Mouse (Mus musculus): ENCODE data around the gene Efcab9. TPM values are rescaled to one million over a fixed set of nuclear protein-coding genes. Genes with fewer than 3 reads are reported as not detected.

Efcab9 gene
- polyA plus RNA-seq, 1 experiment from 2014 or later: not detected

DNA sequence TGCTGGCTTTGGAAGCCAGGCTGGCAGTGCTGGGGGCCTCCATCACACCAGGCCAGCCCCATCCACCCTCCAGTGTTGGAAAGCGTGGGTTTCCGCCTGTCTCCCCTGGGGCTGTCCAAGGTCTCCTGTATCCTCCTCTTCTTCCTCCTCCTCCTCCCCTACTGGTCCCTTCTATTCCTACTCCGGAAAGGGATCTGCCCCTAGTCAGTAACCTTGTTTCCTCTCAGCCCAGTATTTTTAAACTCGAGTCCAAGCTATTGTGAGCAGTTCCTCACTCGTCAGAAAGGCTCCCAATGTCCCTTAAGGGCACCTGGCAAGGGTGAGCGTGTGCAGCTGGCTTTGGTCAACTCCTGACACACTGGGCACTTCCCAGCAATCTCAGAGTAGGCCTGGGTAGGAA, 6.6 kb upstream of the Efcab9 start:
- Histone ChIP-seq H3K36me3 (ENCODE audit: inconsistent target) (no peaks in the 10 kb centered on the region), H3K27ac (no peak overlapping the region), H3K79me2 (ENCODE audit: inconsistent target) (peaks cover 91% of the 10 kb centered on the region), H3K4me3 (ENCODE audit: inconsistent target) (no peak overlapping the region)
- 58% methylated on average over 6 of the region's 6 CpGs for WGBS (ENCODE audit: missing documents)

DNA sequence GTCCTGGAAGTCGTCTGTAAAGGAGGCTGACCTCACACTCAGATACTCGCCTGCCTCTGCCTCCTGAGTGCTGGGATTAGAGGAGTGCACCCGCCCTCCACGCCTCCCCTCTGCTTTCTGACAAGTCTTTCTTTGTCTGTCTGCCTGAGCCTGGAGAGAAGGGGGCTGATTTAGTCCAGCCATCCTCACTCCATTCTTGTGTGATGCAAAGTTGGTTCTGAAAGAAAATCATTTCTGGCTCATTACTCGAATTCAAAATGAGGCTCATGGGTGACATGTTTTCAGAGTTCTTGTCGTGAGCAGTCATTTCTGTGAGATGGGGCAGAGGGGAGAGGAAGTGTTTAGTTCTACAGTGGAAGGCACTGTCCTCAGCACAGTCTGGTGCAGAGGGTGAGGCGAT, 5.1 kb upstream of the Efcab9 start:
- H3K27ac ChIP-seq: no peak overlapping the region
- 68% methylated on average over 7 of the region's 7 CpGs for WGBS (ENCODE audit: missing documents)
- H3K4me3 ChIP-seq (ENCODE audit: inconsistent target): no peak overlapping the region
- no peaks in the 10 kb centered on the region for H3K36me3 ChIP-seq (ENCODE audit: inconsistent target)
- H3K79me2 ChIP-seq (ENCODE audit: inconsistent target): peaks cover 86% of the 10 kb centered on the region

DNA sequence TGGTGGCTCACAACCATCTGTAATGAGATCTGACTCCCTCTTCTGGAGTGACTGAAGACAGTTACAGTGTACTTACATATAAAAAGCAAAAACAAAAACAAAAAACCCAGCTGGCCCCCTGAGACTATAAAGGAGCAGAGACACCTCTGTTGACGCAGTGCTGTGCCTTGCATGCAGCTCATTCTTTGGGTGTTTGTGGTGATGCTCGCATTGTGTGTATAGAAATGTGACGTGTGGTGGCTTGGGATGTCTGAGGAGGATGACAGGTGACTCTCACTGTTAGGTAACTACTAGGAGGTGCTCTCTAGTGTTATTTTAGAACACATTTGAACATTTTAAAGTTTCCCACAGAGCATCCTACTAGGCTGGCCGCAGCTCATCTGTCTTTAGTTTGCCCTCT, 3.8 kb upstream of the Efcab9 start:
- H3K36me3 ChIP-seq (ENCODE audit: inconsistent target): no peaks in the 10 kb centered on the region
- H3K79me2 ChIP-seq (ENCODE audit: inconsistent target): peaks cover 73% of the 10 kb centered on the region
- no peak overlapping the region for H3K27ac ChIP-seq
- no peak overlapping the region for H3K4me3 ChIP-seq (ENCODE audit: inconsistent target)
- WGBS (ENCODE audit: missing documents): 99% methylated on average over 4 of the region's 4 CpGs

DNA sequence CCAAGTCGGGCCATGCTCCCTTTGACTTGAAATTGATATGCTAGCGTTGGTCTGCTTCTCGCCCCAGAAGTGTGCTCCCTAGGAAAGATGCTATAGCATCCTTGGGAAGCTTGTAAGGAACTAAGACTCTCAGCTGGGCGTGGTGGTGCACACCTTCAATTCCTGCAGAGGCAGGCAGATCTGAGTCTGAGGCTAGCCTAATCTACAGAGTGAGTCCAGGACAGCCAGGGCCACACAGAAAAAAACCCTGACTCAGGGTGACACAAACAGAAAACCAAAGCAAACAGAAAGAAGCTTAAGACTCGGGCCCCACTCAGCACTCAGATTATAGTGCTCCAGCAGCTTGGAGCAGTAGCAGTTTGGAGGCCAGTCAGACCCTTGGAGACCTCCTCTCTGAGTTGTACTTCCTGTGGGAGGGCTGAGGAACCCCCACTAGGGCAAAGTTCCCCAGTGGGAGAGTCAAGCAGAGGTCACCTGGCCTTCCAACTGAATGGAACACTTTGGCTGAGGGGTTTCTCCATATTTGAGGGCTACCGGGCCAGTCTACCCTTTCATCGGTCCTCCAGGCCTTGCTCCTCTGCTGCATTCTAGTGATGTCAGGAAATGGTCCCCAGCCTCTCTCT, 2.7 kb upstream of the Efcab9 start:
- H3K79me2 ChIP-seq (ENCODE audit: inconsistent target): peaks cover 63% of the 10 kb centered on the region
- peak overlapping the region; percentile 91; the same call in 1 of the 2 replicates for H3K4me3 ChIP-seq (ENCODE audit: inconsistent target)
- no peaks in the 10 kb centered on the region for H3K36me3 ChIP-seq (ENCODE audit: inconsistent target)
- peak overlapping the region; percentile 69 for H3K27ac ChIP-seq
- WGBS (ENCODE audit: missing documents): 47% methylated on average over 7 of the region's 7 CpGs

DNA sequence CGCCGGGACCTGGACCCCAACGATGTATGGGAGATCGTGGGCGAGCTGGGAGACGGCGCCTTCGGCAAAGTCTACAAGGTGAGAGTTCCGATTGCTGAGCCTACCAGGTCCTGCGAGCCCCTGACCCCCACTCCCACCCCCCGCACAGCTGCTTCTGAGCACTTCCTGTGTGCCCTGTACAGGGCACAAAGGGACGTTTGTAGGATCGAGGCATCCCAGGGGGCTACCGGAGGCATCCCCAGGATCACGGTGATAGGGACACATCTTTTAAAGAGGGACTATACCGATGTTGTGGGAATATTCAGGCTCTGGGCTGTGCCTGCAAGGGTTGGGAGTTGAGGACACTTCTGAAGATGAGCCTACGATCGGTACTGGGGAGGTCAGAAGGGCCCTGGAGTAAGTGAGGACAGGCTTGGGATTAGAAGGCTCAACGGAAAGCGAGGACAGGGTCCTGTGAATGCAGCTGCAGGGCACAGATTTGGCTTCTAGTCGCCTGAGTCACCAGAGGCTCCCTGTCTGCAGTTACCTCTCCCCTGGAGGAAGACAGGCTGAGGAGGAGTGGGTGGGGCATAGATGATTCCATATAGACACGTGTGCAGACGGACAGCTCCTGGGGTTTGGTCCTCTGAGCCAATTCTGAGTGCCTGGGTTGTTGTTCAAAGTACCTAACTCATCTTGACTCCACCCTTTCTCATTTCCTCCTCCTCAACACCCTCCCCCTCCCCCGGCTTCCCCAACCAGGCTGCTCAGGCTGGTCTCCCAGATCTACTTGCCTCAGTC, 1.8 kb upstream of the Efcab9 start:
- Histone ChIP-seq H3K4me3 (ENCODE audit: inconsistent target) (peak overlapping the region; percentile 91), H3K27ac (peak overlapping the region; percentile 69), H3K36me3 (ENCODE audit: inconsistent target) (no peaks in the 10 kb centered on the region), H3K79me2 (ENCODE audit: inconsistent target) (peaks cover 54% of the 10 kb centered on the region)
- WGBS (ENCODE audit: missing documents): under 1% methylated on average over 24 of the region's 24 CpGs

DNA sequence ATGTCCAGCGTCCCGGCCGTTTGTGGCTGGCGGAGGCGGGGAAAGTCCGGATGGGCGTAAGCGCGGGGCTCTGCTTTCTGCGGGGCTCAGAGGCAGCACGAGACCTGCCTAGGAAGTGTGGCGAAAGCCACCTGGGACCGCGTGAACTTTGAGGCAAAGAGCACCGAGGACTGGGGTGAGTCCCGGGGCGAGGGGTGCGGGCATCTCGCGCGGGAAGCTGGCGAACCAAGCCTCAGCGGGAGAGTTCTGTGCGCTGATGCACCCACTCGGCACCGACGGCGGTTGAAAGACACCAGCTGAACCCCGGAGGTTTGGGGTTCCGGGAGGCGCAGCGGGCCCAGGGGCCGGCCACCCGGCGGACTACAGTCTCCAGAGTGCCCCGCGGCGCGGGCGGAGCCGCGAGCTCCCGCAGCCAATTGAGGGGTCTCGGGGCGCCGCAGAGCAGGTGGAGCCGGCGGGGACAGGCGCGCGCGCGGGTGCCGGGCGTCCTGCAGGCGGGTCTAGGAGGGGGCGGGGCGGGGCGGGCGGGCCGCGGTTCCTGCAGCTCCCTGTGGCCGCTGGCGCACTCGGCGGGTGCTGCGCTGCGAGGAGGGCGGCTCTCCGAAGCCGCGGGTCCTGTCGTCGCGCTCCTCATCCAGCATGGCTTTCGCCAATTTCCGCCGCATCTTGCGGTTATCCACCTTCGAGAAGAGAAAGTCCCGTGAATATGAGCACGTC, 1.0 kb upstream of the Efcab9 start, which contains the start of gene Stk10:
Gene Stk10, plus strand, starts transcription at position 541 of the 717 bp plus-strand sequence.
- Histone ChIP-seq H3K4me3 (ENCODE audit: inconsistent target) (peak within 1 kb of the TSS; percentile 91), H3K36me3 (ENCODE audit: inconsistent target) (no peaks in the 10 kb centered on the region), H3K27ac (peak within 1 kb of the TSS; percentile 69), H3K79me2 (ENCODE audit: inconsistent target) (peaks cover 46% of the 10 kb centered on the region)
- WGBS (ENCODE audit: missing documents): under 1% methylated on average over 77 of the region's 82 CpGs

DNA sequence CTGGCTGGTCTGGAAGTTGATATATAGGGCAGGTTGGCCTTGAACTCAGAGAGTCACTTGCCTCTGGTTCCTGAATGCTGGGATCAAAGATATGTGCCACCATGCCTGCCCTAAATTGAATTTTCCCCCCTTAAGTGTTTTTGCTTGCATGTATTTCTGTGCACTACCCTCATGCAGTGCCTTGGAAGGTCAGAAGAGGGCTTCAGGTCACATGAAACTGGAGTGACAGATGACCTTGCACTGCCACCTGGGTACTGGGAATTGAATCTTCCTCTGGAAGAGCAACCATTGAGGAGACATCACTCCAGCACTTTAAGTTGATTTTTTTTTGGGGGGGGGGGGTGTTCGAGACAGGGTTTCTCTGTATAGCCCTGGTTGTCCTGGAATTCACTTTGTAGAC, 1.7 kb downstream of the Efcab9 start:
- Histone ChIP-seq H3K4me3 (ENCODE audit: inconsistent target) (no peak overlapping the region), H3K36me3 (ENCODE audit: inconsistent target) (no peaks in the 10 kb centered on the region), H3K27ac (no peak overlapping the region), H3K79me2 (ENCODE audit: inconsistent target) (peaks cover 18% of the 10 kb centered on the region)
- no CpG with 5 or more reads among the region's 1 CpGs for WGBS (ENCODE audit: missing documents)

DNA sequence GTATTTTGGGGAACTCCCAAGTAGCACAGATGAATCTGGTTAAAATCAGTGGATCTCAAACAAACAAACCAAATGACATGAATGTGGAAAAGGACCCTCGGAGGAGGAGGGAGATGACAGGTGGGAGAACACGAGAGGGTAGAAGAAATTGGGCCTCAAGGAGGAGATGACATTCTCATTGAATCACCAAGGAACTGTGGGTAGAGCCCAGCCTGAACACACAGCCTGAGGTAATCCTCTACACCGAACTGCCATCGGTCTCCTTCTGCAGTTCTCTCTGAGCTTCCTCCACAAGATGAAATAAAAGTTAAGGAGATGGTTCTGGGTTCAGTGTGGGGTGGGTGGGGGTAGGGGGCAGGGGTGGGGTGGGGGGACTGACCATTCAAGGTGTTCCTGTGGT, 4.9 kb downstream of the Efcab9 start:
- Histone ChIP-seq H3K36me3 (ENCODE audit: inconsistent target) (no peaks in the 10 kb centered on the region), H3K79me2 (ENCODE audit: inconsistent target) (no peaks in the 10 kb centered on the region), H3K4me3 (ENCODE audit: inconsistent target) (no peak overlapping the region), H3K27ac (no peak overlapping the region)
- WGBS (ENCODE audit: missing documents): 89% methylated on average over 4 of the region's 4 CpGs

DNA sequence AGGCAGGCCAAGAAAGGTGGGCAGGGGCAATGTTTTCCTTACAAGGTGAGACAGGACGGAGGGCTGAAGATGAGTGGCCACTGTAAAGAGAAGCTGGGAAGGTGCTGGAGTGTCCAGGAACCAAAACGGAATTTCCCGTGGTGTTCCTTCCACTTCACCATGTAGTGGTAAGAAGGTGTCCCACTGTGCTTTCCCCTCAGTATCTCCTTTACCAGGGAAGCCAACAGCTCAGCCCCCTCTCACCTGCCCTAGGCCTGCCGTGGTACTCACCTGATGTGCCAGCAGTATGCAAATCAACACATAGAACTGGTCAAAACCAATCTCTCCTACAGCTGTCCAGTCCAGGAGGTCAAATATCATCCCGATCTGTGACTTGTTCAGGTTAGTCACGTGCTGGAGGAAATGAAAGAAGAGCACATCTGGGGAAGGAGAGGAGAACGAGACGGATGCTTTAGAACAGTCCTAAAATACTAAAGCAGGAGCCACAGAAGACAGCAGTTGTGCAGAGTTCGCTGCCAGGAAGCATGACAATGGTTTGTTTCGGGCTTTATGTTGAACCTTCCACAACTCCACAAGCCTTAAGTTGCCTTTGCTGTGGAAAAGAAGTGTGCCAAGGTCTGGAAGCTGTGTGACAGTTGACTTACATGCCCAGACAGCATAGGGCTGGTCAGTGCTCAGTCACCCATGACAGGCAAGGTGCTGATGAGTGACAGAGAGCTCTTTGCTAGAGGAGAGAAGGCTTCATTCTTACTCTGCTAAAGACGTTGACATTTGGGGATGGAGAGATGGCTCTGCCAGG, 7.6 kb downstream of the Efcab9 start:
- WGBS (ENCODE audit: missing documents): 92% methylated on average over 11 of the region's 11 CpGs
- no peak overlapping the region for H3K27ac ChIP-seq
- no peaks in the 10 kb centered on the region for H3K79me2 ChIP-seq (ENCODE audit: inconsistent target)
- H3K4me3 ChIP-seq (ENCODE audit: inconsistent target): no peak overlapping the region
- no peaks in the 10 kb centered on the region for H3K36me3 ChIP-seq (ENCODE audit: inconsistent target)

DNA sequence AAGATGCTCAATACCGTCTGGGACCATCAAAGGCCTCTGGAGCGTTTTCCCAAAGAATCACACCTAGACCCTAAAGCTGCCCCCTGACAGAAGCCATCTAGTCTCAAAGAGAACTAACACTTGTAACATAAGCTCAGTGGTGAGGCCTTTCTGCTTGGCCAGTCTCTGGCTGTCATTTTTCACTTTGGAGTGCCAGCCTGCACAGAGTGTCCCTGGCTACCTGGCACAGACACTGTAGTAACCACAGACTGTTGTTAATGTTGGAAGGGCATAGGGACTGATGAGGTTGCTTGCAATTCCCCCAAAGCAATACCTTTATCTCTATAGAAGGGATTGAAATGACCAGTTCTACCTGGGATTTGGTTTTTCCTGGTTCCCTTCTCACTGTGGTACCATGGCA, 10.6 kb downstream of the Efcab9 start:
- H3K79me2 ChIP-seq (ENCODE audit: inconsistent target): no peaks in the 10 kb centered on the region
- H3K36me3 ChIP-seq (ENCODE audit: inconsistent target): no peaks in the 10 kb centered on the region
- WGBS (ENCODE audit: missing documents): 100% methylated on average over 2 of the region's 2 CpGs

DNA sequence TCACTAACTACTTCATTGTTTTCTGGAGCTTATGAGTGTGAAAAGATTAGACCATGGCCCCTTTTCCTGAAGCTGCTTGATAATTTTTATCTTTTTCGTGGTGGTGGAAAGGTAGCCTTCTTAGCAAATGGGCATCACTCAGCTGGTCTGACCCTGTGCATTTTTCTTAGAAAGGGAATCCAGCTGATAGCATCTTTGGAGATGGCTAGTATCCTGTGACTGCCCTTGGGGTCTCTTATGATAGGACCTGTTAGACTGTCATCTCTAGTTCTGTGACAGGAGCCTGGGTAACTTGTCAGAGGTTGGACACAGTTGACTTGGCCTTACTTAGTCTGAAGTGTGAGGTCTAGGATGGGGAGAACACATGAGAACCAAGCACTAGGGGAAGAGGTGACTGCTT, 12.5 kb downstream of the Efcab9 start:
- no peak overlapping the region for H3K27ac ChIP-seq
- H3K4me3 ChIP-seq (ENCODE audit: inconsistent target): no peak overlapping the region
- no peaks in the 10 kb centered on the region for H3K79me2 ChIP-seq (ENCODE audit: inconsistent target)
- WGBS (ENCODE audit: missing documents): 100% methylated on average over 1 of the region's 1 CpGs
- no peaks in the 10 kb centered on the region for H3K36me3 ChIP-seq (ENCODE audit: inconsistent target)

More for the DNA sequence above, 10.6 kb downstream of the Efcab9 start:
- H3K27ac ChIP-seq: no peak overlapping the region
- H3K4me3 ChIP-seq (ENCODE audit: inconsistent target): no peak overlapping the region

DNA sequence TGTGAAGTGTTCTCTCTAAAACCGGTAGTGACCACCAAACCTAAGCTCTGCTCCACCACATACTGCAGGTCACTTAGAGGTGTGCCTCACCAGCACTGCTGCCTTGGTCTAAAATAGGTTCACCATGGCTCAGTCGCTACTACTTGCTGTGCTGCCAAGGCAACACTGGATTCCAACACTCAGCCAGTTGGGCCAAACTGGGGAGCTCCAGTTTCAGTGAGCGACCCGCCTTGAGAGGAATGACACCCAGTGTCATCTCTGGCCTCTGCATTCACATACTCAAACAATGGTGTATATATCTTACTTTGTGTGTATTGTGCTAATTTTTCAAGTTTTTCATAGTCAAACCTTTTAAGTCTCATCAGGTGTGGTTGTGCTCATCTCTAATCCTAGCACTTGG, 13.1 kb downstream of the Efcab9 start:
- Histone ChIP-seq H3K36me3 (ENCODE audit: inconsistent target) (no peaks in the 10 kb centered on the region), H3K4me3 (ENCODE audit: inconsistent target) (no peak overlapping the region), H3K27ac (no peak overlapping the region), H3K79me2 (ENCODE audit: inconsistent target) (no peaks in the 10 kb centered on the region)
- 91% methylated on average over 4 of the region's 4 CpGs for WGBS (ENCODE audit: missing documents)

DNA sequence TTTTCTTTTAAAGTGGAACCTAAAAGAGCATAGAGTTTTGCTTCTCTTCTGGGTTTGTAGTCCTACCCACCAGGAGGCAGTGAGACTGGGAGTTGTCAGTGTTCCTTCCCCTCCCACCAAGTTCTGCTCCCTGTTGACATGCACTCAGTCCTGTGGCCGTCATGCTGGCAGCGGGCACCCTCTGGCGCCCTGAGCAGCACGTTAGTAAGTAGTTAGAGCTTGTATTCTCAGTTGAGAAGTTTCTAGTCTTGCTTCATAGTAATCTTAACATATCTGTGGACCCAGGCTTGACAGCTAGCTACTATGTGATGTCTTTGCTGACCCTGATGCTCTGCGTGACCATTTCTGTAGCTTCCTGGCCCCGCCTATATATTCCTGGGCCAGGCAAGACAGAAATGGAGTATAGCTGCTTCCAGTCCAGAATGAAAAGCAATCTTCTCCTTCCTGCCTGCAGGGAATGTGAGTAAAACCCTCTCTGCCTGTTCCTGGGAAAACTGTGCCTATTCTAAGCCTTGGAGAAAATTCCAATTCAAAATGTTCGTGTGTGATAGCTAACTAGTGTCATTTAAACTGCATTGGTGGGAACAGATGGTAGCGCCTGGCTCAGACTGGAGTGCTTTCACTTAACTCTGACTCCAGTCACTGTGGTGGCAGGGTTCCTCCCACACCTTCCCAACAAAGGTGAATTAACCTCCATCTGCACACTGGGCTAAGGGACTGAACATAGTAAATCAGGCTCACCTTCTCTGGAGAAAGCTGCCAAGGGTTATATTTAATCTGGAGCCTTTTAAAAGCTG, 14.8 kb downstream of the Efcab9 start:
- H3K4me3 ChIP-seq (ENCODE audit: inconsistent target): no peak overlapping the region
- H3K79me2 ChIP-seq (ENCODE audit: inconsistent target): no peaks in the 10 kb centered on the region
- no peaks in the 10 kb centered on the region for H3K36me3 ChIP-seq (ENCODE audit: inconsistent target)
- no peak overlapping the region for H3K27ac ChIP-seq
- WGBS (ENCODE audit: missing documents): 97% methylated on average over 8 of the region's 8 CpGs

DNA sequence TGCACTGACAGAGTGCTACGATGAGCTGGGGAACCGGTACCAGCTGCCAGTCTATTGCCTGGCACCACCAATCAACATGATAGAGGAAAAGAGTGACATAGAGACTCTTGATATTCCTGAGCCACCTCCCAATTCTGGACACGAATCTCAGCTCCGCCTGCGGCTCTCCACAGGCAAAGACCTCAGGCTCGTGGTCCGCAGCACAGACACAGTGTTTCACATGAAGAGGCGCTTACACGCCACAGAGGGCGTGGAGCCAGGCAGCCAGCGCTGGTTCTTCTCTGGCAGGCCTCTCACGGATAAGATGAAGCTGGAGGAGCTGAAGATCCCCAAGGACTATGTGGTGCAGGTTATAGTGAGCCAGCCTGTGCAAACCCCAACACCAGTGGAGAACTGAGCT, 15.8 kb downstream of the Efcab9 start:
- Histone ChIP-seq H3K36me3 (ENCODE audit: inconsistent target) (no peaks in the 10 kb centered on the region), H3K79me2 (ENCODE audit: inconsistent target) (no peaks in the 10 kb centered on the region), H3K4me3 (ENCODE audit: inconsistent target) (no peak overlapping the region), H3K27ac (no peak overlapping the region)
- WGBS (ENCODE audit: missing documents): 89% methylated on average over 12 of the region's 12 CpGs

Data from macrophage (primary cell).